Mouse (Mus musculus) thymus, adult 18-20 months (tissue): ENCODE measurements around the gene Tango6.

ENCODE experiments used
- DNase-seq, 2 experiments: peaks; one replicate each; pipeline ENCODE4 v3.0.0; 2022; ENCODE audit warnings: mixed read lengths in 2 of 2

Gene Tango6

DNA sequence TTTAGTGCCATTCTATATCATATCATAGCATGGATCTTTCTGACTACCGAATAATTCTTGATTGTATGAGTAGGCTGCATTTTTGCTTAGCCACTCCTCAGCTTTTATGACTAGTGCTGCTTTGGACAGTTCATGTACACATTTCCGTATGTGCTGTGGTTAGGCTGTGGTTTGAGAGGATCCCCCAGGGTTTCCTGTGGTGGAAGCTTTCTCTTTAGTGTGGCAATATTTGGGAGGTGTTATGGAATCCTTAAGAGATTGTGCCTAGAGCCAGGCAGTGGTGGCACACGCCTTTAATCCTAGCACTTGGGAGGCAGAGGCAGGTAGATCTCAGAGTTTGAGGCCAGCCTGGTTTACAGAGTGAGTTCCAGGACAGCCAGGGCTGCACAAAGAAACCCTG lies 18.5 kb downstream of the Tango6 start:
- DNase-seq: no peak

DNA sequence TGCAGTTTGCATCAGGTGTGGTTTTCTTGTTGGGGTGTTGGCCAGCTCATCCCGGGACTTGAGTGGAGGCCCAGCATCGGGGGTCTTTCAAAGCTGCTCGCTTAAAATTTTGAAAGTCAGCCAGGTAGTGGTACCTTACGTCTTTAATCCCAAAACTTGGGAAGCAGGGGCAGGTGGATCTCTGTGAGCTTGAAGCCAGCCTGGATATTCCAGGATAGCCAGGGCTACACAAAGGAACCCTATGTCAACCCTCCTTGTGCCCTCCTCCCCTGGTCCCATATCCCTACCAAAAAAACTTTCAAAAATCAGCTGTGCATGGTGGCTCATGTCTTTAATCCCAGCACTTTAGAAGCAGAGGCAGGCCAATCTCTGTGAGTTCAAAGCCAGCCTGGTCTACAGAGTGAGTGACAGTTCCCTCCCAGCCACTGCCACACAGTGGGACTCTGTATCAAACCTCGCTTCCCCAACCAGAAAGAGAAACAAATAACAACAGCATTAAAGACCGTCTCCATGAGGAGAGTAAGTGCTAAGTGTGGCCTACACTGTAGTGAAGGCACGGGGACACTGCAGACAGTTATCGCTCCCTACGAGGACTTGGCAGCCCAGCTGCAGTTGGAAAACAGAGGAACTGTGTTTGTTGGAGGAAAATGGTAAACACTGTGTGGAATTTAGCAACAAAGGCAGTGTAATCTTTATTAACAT lies 21.5 kb downstream of the Tango6 start:
- no peak for DNase-seq

DNA sequence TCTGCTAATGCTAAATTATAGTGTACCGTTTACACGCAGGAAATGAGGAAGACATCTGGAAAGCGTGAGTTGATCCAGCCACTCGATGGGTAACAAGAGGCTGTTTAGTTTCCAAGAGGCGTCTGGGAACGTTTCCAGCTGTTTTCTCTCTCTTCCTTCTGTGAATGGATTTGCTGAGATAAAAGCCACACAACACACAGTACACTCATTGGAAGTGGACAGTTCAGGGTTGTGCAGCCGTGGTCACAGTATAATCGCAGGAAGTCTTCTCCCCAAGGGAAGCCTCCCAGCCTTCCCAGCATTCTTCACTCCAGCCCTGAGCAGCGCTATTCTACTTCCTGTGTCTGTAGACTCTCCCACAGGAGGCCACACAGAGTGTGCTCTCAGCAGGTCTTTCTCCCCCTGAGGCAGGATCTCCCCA lies 22.0 kb downstream of the Tango6 start:
- DNase-seq: no peak

DNA sequence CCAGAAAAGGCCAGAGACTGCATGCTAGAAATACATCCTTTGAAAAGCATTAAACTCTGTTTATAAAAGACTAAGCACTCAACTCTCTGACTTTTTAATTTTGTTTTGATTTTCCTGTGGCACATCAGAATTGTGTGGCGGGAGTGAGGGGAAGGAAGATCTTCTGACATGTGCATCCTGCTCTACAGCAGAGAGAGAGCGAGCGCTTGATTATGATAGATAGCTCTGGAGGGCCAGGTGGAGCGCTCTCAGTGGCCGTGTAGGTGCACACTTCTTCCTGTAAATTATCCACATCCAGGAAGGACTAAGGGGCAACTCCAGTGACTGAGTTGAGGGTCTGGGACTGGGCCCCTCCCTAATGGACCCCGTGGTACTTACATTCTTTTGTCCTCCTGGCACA lies 23.3 kb downstream of the Tango6 start:
- no peak for DNase-seq

DNA sequence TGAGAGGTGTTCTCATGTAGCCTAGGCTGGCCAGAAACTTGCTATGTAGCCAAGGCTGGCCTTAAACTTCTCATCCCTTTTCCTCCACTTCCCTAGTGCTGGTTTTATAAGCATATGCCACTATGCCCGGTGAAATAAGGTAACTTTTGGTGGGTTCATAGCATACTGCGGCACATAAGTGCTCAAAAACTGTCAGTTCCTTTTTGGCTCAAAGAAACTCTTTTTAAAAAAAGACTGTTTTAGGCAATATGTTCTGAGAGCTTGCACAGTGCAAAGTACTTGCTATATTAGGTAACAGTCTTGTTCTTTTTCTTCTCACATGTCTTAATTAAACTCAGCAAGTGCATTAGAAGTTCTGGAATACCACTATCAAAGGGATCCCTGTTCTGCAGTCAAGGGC lies 27.1 kb downstream of the Tango6 start:
- no peak for DNase-seq

DNA sequence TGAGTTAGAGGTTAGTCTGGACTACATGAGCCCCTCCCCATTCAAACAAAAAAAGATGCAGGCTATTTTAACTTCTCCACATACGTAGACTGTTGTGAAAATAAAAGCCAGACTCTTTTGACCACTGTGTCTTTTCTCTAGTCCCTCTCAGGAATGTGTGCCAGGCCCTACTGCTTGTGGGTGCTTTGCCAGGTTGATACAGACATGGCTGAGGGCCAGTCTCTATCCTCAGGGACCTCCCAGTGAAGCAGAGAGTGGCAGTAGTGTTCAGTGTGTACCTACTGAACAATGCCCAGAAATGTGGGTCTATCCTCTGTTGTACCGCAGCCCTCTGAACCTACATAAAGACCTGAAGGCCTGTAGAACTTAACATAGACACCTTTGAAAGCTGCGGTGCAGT lies 29.6 kb downstream of the Tango6 start:
- no peak for DNase-seq

DNA sequence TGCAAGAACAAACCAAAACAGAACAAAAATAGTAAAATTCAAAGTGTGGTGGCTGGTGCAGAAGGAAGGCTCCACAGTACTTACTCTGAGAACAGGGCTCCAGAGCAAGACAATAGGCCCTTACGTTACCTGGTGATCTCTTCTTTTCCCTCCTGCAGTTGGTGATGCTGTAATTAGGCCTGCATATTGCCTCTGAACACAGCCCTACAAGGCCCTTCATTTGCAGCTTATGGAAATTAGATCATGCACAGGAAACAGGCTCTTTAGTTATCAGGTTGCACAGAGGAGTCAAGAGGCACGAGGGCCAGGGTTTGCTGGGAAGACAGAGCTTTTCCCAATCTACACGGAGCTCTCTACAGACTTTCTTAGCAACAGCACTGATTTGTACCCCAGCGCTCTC lies 31.4 kb downstream of the Tango6 start:
- no peak for DNase-seq

DNA sequence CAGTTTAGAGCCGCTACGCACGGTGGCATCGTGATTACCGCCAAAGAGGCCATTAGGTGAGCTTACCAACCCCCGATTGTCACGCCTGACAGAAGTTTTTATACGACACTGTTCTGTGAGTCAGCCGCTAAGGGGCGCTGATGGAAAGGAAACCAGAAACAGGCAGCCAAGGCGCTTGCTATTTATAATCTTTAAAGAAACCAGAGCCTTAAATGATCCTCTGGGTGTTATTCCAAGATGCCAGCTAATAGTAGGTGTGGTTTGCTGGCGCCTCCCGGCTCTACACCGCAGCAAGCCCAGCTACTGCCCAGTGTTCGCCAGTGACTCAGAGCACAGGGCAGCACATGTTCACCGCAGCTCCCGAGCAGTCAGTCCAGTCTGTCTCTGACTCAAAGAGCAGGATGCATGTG lies 35.2 kb downstream of the Tango6 start:
- peak; percentile 9 to 27 for DNase-seq

DNA sequence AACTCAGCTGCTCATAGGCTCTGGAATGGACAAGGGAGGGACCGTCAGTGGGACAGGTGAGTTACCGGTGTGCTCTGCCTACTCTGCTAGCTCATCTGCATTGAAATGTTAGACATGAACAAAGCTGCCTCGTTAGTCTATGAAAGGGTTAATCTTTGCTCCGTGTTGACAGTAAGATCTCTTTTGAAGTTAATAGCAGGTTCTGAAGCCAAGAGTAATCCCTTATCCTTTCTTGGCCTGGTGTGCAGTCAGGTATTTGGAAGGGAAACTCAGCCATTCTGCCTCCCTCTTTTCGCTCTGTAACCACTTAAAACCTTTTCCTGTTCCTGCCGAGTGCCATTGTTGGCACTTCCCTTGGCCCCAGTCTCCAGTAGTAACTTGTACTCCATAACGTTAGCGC lies 38.1 kb downstream of the Tango6 start:
- DNase-seq: no peak

DNA sequence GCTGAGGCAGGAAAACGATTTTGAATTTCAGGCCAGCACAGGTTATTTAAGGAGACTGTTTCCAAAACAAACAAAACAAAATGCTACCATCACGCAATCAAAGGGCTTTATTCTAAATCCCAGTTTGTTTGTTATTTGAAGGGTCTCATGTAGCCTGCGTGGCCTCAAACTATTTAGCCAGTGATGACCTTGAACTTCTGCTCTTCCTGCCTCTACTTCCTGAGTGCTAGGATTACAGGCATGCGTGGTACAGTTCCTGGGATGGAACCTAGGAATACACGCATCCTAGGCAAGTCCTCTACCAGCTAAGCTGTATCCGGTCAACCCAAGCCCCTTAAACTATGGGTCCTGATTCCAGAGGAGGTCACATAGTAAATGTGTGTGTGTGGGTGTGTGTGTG lies 39.6 kb downstream of the Tango6 start:
- DNase-seq: no peak

DNA sequence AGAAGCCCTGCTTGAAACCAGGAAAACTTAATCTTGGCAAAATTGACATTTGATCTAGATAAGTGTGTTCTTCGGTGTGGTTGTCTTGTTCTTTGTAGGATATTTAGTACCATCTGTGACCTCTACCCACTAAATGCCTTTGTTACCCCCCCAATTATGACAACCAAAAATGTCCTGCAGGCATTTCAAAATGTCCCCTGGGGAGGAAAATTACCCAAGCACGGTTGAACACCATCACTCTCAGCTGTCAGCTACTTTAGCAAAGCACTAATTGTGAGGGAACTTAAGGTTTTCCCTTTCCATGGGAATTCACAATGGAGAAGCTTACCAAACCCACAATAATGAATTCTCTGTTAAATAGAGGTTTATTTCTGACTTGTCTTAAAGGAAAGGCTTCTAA lies 41.1 kb downstream of the Tango6 start:
- DNase-seq: no peak

DNA sequence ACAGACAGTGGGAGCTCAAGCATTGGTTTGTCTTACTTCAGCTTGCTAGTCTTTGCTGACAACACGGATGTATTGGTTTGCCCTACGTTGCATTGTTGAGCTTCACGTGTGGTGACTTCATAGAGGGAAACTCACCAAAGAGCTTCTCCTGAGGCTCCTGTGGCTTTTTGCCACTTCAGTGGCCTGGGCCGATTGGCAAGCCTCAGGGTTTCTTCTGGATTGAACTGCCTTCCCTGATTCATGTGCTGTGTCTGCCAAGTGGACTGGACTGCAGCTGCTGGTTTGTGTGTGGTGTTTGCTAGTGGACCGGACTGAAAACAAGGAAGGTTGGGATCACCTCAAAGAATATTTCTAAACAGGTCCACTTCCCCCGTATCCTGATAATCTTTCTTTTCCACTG lies 43.7 kb downstream of the Tango6 start:
- DNase-seq: no peak

DNA sequence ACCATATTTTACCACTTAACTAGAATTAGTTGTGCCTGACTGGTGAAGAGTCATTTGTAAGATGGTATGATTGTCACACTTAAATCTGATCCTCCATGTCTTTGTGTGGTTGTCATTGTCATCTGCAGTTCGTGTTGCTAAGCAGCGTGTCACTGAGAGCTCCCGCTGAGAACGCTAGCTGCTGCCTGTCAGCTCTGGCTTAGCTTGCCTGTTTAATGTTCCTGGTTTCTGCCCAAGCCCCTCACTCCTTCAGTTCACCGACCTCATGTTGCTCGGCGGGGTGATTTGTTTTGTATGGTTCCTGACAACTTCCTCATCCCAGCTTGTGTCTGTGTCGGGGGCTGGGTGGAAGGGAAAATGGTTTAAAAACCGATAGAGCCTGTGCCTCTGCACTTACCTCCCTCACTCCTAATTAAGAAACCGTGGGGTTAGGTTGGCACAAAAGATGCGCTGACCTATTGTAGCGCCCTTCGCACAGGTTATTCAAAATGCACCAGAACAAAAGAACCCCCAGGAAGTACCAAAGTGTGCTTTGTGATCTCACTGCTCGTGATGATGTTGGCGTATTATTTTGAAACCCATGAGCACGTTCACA lies 44.5 kb downstream of the Tango6 start:
- DNase-seq: no peak

DNA sequence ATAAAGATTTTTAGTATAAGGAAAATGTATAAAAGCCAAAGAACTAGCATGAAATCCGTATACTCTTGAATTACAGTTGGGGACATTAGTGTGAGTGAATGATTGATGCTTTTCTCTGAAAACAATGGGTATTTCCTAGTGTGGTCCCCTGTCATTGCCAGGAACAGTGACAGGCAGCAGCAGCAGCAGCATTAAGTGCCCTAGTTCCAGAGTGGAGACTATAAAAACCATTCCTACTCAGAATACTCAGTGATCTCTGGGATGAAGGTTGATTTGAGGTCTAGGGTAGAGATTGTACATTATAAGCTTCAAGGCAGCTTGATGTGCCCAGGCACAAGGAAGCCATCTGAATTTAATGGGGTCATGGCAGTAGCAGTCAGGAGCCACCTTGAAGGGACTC lies 45.0 kb downstream of the Tango6 start:
- DNase-seq: no peak

DNA sequence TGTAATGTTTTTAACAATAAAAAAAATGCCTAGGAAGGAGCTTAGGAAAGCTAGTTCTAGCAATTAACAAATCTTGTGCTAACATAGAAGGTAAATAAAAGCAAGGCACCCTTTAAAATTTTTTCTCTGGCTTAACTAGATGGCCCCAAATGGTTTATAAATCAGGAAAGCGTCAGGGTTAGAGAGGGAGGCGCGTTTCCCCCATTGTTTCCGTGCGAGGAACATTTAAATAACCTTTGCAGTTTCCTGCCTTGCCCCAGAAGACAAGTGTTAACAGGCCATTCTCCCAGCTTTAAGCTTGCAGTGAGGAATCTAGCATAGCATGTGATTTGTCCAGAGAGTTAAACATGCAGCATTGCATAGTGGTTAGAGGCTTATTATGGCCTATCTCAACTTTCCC lies 50.1 kb downstream of the Tango6 start:
- DNase-seq: no peak

DNA sequence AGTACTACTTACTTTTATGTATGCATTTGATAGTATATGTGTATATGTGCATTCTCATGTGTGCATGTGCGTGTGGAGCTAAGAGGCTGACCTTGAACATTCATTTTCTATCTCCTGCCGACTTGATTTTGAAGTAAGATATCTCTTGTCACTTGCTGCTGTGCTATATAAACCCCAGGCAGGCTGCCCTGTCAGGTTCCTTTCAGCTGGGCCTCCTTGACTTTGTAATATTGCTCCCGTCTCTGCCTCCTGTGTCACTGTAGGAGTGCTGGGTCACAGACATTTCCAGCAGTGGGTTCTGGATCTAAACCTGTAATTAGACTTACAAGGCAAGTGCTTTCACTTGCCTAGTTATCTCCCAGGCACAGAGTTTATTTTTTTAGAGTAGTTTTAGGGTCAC lies 50.8 kb downstream of the Tango6 start:
- no peak for DNase-seq

DNA sequence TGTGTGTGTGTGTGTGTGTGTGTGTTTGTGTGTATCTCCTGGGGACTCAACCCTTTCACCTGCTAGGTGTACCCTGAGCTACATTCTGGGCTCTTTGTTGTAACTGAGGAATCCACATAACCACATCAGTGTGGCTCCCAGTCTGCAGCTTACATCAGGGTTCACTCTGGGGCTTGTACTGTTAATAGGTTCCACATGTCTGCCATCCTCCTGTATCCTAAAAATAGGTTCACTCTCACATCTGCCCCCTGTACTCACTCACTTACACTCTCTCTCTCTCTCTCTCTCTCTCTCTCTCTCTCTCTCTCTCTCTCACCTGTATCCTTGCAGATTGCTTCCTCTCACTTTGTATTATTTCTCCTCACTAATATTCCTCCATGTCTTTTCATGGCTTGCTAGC lies 51.4 kb downstream of the Tango6 start:
- DNase-seq: no peak

DNA sequence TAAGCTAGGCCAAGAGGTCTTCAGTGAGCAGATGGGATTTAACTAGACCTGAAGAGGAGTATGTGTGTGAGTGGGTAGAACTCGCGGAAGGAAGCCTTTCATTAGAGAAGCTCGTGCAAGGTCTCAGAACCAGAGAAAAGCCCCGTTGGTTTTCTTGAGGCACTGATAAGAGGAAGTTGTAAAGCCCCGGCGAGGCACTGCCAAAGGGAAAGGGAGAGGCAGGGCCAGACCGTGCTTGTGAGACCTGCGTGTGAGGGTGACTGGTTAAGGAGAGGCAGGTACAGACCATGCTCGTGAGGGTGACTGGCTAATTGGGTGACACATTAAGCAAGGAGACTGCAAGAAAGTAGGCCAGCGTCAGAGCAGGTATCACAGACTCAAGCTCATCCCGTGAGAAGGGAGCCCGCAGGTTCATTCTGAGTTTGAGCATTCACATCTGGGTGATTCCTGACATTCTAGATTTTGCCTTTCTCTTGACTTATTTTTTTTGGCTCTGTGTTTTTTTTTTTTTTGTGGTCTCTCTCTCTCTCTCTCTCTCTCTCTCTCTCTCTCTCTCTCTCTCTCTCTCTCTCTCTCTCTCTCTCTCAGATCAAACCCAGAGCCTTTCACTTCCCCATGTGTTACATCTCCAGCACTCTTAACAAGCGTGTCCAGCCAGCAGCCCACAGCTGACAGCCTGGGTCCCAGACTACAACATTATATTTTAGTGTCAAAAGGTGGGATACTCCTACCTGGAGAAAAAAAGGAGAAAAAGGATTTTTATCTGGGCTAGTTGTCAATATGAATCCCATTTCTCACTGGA lies 54.2 kb downstream of the Tango6 start:
- peak in 1 of 2 experiments; percentile 4 for DNase-seq

DNA sequence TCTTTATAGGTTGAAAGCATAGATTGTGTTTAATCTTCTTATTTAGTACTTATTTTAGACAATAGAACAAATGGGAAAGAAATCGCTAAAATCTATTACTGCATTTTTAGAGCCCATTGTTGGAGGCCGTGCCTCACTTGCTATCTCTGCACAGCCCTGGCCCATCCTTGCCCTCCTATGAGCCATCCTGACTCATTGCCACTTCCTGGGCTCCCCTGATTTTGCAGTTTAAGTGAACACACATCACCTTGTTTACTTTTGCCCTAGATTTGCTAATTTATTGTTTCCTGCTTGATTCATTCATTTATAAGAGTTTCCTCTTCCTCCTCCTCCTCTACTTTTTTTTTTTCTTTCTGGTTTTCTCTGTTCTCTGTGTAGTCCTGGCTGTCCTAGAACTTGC lies 55.0 kb downstream of the Tango6 start:
- no peak for DNase-seq

DNA sequence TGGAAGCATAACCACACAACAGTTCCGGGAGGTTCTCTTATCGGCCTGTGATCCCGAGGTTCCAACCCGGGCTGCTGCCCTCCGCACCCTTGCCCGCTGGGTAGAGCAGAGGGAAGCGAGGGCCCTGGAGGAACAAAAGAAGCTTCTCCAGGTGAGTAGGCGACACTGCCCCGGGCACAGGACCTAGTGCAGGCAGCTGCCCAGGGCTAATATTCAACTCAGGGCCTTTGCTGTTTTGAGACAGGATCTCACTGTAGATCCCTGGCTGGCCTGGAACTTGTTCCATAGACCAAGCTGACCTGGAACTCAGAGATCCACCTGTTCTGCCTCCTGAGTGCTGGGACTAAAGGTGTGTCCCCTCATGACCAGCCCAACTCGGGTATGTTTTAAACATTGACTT lies 59.5 kb downstream of the Tango6 start:
- no peak for DNase-seq

DNA sequence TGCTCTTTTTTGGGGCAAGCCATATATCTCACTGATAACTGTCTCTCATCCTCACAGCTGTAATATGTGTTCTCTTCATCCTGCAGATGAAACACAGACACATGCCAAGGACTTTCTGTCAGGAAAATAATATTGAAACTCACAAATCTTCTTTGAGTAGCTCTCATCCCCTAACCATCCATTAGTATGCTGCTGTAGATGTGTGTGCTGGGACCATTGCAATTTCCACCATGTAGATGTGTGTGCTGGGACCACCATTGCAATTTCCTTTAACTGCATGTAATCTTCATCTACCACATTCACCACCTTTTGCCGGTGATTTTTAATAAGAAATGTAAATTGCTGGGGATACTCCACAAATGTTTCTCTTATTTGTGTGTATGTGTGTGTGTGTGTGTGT lies 60.5 kb downstream of the Tango6 start:
- no peak for DNase-seq

DNA sequence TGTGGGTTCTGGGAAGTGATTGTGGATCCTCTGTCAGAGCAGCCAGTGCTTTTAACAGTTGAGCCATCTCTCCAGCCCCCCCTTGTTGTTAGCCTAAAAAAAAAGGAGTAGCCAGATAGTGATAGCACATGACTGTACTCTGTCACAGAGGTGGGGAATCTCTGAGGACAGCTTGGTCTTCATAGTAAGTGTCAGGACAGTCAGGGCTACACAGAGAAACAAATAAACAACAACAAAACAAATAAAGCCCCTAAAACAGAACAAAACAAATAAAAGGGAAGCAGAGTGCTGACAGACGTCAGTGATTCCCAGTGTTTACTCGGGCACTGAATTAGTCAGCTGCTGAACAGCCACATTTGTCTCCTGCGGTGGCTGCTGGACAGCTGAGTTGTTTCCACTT lies 70.6 kb downstream of the Tango6 start:
- DNase-seq: no peak

DNA sequence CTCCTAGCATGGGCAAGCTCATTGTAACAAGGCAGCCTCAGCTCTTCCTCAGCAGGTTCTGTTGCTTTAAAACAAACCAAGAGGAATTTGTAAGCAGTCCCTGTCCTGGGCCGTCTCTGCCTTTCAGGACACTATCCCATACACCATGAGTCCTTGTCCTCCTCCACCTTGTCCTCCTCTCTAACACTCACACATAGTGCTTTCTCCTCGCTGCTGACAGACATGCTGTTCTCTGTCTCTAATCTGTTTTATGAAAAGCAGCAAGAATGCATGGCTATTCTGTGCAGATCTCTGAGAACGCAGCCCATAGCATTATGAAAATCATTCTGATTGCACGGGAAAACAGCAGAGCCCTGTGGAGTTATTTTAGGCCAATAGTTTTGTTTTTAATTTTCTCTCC lies 78.4 kb downstream of the Tango6 start:
- no peak for DNase-seq

DNA sequence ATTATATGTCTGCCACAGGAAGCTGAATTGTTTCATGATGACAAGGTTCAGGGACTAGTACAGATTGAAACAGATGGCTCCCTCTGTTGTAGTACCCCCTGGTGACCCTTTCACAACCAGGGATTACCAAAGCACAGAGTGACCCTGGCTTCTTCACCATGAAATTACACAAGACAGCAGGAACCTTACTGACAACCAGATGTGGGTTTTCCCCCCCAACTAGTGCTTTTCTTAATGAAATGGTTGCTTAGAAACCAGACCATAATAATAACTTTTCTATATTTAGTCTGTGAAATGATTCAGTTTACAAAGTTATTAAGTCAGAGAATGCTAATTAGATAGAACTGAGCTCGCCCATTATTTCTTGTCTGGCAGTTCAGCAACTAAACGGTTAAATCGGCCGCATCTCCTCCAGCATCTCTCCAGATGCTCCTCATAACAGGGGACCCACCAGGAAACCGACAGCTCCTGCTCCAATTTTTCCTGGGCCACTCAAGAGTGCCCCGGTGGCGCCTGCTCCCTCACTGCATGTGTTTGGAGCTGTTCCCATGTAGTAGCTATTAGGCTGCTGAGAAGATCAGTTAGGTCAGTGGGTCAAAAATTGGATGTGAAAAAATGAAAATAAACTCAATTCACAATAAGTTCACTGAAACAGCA lies 79.1 kb downstream of the Tango6 start:
- DNase-seq: no peak
